Mouse (Mus musculus): Measurements from ENCODE around the gene Psmc3.
"Not testable (repeated sequence)": the region's sequence is repeated elsewhere in the genome, so short reads cannot be mapped to it uniquely, and the experiment has no call there.

Gene Psmc3

GRCm38 (mm10) chr2:91053934-91054382 lies at the start of gene Psmc3:
Psmc3 (plus strand) TSS chr2:91054009.
- DNase-seq (ENCODE audit: low spot score in 2 of 2), result peak; percentile 97 to 98

GRCm38 (mm10) chr2:91008536-91008935 lies 45.3 kb upstream of the Psmc3 start:
- no peak for DNase-seq (ENCODE audit: low spot score in 2 of 2)

GRCm38 (mm10) chr2:91013881-91014280 lies 39.9 kb upstream of the Psmc3 start:
- DNase-seq (ENCODE audit: low spot score in 2 of 2), result no peak

- no peak for DNase-seq (ENCODE audit: low spot score in 2 of 2)
Measured at GRCm38 (mm10) chr2:91015386-91015785, 38.4 kb upstream of the Psmc3 start.

- no peak for DNase-seq (ENCODE audit: low spot score in 2 of 2)
Measured at GRCm38 (mm10) chr2:91018061-91018788, 35.6 kb upstream of the Psmc3 start.

- DNase-seq (ENCODE audit: low spot score in 2 of 2), result no peak
Measured at GRCm38 (mm10) chr2:91019911-91020310, 33.9 kb upstream of the Psmc3 start.

- DNase-seq (ENCODE audit: low spot score in 2 of 2), result not testable (repeated sequence)
Measured at GRCm38 (mm10) chr2:91022266-91022665, 31.5 kb upstream of the Psmc3 start.

- no peak for DNase-seq (ENCODE audit: low spot score in 2 of 2)
Measured at GRCm38 (mm10) chr2:91023131-91023530, 30.7 kb upstream of the Psmc3 start.

- no peak for DNase-seq (ENCODE audit: low spot score in 2 of 2)
Measured at GRCm38 (mm10) chr2:91023956-91024355, 29.9 kb upstream of the Psmc3 start.

- no peak for DNase-seq (ENCODE audit: low spot score in 2 of 2)
Measured at GRCm38 (mm10) chr2:91025081-91025516, 28.7 kb upstream of the Psmc3 start.

GRCm38 (mm10) chr2:91026491-91026890 lies 27.3 kb upstream of the Psmc3 start:
- DNase-seq (ENCODE audit: low spot score in 2 of 2), result no peak

- DNase-seq (ENCODE audit: low spot score in 2 of 2), result no peak
Measured at GRCm38 (mm10) chr2:91027391-91028214, 26.2 kb upstream of the Psmc3 start.

- DNase-seq (ENCODE audit: low spot score in 2 of 2), result no peak
Measured at GRCm38 (mm10) chr2:91031216-91031615, 22.6 kb upstream of the Psmc3 start.

- no peak for DNase-seq (ENCODE audit: low spot score in 2 of 2)
Measured at GRCm38 (mm10) chr2:91033000-91033399, 20.8 kb upstream of the Psmc3 start.

GRCm38 (mm10) chr2:91035385-91035784 lies 18.4 kb upstream of the Psmc3 start, which contains the start of gene Rapsn:
Rapsn (plus strand) TSS chr2:91035620.
- no peak for DNase-seq (ENCODE audit: low spot score in 2 of 2)

GRCm38 (mm10) chr2:91041786-91042185 lies 12.0 kb upstream of the Psmc3 start:
- no peak for DNase-seq (ENCODE audit: low spot score in 2 of 2)

GRCm38 (mm10) chr2:91042651-91043398 lies 11.0 kb upstream of the Psmc3 start:
- DNase-seq (ENCODE audit: low spot score in 2 of 2), result no peak

- DNase-seq (ENCODE audit: low spot score in 2 of 2), result no peak
Measured at GRCm38 (mm10) chr2:91044727-91045126, 9.1 kb upstream of the Psmc3 start.

GRCm38 (mm10) chr2:91045805-91046204 lies 8.0 kb upstream of the Psmc3 start:
- not testable (repeated sequence) for DNase-seq (ENCODE audit: low spot score in 2 of 2)

GRCm38 (mm10) chr2:91047359-91047758 lies 6.5 kb upstream of the Psmc3 start:
- no peak for DNase-seq (ENCODE audit: low spot score in 2 of 2)

- DNase-seq (ENCODE audit: low spot score in 2 of 2), result no peak
Measured at GRCm38 (mm10) chr2:91051917-91052316, 1.9 kb upstream of the Psmc3 start.

GRCm38 (mm10) chr2:91052752-91053151 lies 1.1 kb upstream of the Psmc3 start:
- no peak for DNase-seq (ENCODE audit: low spot score in 2 of 2)
